Mouse (Mus musculus): Measurements from ENCODE around the gene Npas1.

The Npas1 gene

GRCm38 (mm10) chr7:16477628-16478027, at the start of gene Npas1:
Gene Npas1, minus strand, starts transcription at chr7:16477728.
- DNase-seq (ENCODE audit: extremely low read depth, insufficient read length, low spot score), result no peak

- no peak for DNase-seq (ENCODE audit: extremely low read depth, insufficient read length, low spot score)
These were observed 48.5 kb upstream of the Npas1 start for GRCm38 (mm10) chr7:16525995-16526394.

- DNase-seq (ENCODE audit: extremely low read depth, insufficient read length, low spot score), result no peak
These were observed 47.9 kb upstream of the Npas1 start for GRCm38 (mm10) chr7:16525448-16525847.

- no peak for DNase-seq (ENCODE audit: extremely low read depth, insufficient read length, low spot score)
These were observed 46.8 kb upstream of the Npas1 start for GRCm38 (mm10) chr7:16524308-16524707.

- DNase-seq (ENCODE audit: extremely low read depth, insufficient read length, low spot score), result no peak
These were observed 41.8 kb upstream of the Npas1 start for GRCm38 (mm10) chr7:16519310-16519709.

GRCm38 (mm10) chr7:16517198-16517597, 39.7 kb upstream of the Npas1 start:
- DNase-seq (ENCODE audit: extremely low read depth, insufficient read length, low spot score), result no peak

- no peak for DNase-seq (ENCODE audit: extremely low read depth, insufficient read length, low spot score)
These were observed 29.8 kb upstream of the Npas1 start for GRCm38 (mm10) chr7:16507284-16507683.

- no peak for DNase-seq (ENCODE audit: extremely low read depth, insufficient read length, low spot score)
These were observed 27.7 kb upstream of the Npas1 start for GRCm38 (mm10) chr7:16505226-16505593.

GRCm38 (mm10) chr7:16504573-16505225, 27.2 kb upstream of the Npas1 start:
- no peak for DNase-seq (ENCODE audit: extremely low read depth, insufficient read length, low spot score)

GRCm38 (mm10) chr7:16501571-16501970, 24.0 kb upstream of the Npas1 start:
- DNase-seq (ENCODE audit: extremely low read depth, insufficient read length, low spot score), result no peak

- DNase-seq (ENCODE audit: extremely low read depth, insufficient read length, low spot score), result no peak
These were observed 22.2 kb upstream of the Npas1 start for GRCm38 (mm10) chr7:16499671-16500104.

GRCm38 (mm10) chr7:16496260-16496659, 18.7 kb upstream of the Npas1 start:
- DNase-seq (ENCODE audit: extremely low read depth, insufficient read length, low spot score), result no peak

- DNase-seq (ENCODE audit: extremely low read depth, insufficient read length, low spot score), result no peak
These were observed 15.8 kb upstream of the Npas1 start for GRCm38 (mm10) chr7:16493361-16493760.

GRCm38 (mm10) chr7:16492211-16492610, 14.7 kb upstream of the Npas1 start:
- DNase-seq (ENCODE audit: extremely low read depth, insufficient read length, low spot score), result no peak

GRCm38 (mm10) chr7:16491759-16492158, 14.2 kb upstream of the Npas1 start:
- no peak for DNase-seq (ENCODE audit: extremely low read depth, insufficient read length, low spot score)

- DNase-seq (ENCODE audit: extremely low read depth, insufficient read length, low spot score), result no peak
These were observed 12.4 kb upstream of the Npas1 start for GRCm38 (mm10) chr7:16489948-16490347.

GRCm38 (mm10) chr7:16488816-16489215, 11.3 kb upstream of the Npas1 start:
- DNase-seq (ENCODE audit: extremely low read depth, insufficient read length, low spot score), result no peak

GRCm38 (mm10) chr7:16476600-16476989, 933 bp downstream of the Npas1 start:
- DNase-seq (ENCODE audit: extremely low read depth, insufficient read length, low spot score), result no peak

GRCm38 (mm10) chr7:16475764-16476599, 1.5 kb downstream of the Npas1 start:
- DNase-seq (ENCODE audit: extremely low read depth, insufficient read length, low spot score), result no peak

GRCm38 (mm10) chr7:16475321-16475720, 2.2 kb downstream of the Npas1 start:
- no peak for DNase-seq (ENCODE audit: extremely low read depth, insufficient read length, low spot score)

GRCm38 (mm10) chr7:16474445-16474844, 3.1 kb downstream of the Npas1 start:
- DNase-seq (ENCODE audit: extremely low read depth, insufficient read length, low spot score), result no peak

GRCm38 (mm10) chr7:16473847-16474246, 3.7 kb downstream of the Npas1 start:
- DNase-seq (ENCODE audit: extremely low read depth, insufficient read length, low spot score), result no peak
